Mouse (Mus musculus): Measurements from ENCODE around the gene Tmem214.

DNA sequence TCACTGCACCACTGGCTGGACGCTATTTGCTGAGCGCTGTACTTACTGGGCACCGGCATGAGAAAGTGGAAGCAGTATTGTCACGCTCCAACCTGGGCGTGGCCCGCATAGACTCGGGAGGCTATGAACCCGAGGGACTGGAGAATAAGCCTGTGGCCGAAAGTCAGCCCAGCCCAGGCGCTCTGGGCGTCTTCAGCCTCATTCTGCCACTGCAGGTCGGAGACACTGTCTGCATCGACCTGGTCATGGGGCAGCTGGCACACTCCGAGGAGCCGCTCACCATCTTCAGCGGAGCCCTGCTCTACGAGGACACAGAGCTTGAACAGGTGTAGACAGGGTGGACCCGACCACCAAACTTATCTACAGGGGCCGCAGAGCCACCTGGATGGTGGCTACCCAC lies 52.8 kb downstream of the Tmem214 start:
- no peak for TF ChIP-seq CTCF (IDR thresholded peaks at IDR 0.05; ENCODE audit: borderline replicate concordance, control insufficient read depth, extremely low read depth, insufficient read depth, low read length, poor library complexity)
- TF ChIP-seq POLR2A (IDR thresholded peaks at IDR 0.05; ENCODE audit: control insufficient read depth, extremely low read depth, insufficient read depth, low read length, poor library complexity), result no peak
